Mouse (Mus musculus): ENCODE measurements around the gene Zscan21.

DNA sequence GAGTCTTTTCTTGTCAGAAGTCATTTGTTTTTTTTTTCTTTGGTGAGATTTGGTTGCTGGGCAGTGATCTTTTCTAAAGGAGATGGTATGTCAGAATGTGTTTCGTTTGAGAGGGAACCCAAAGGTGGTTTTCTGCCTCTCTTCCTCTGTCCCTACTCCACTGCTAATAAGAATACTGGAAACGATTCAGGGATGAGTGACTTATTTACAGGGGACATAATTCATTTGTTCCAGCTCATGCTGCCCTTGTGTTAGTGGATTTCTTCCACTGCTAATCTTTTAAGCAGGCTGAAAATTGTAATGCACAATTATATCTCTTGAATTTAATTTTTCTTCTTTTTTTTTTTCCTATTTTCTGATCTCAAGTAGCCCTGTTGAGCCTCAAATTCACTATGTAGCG lies 29.9 kb upstream of the Zscan21 start:
- no peak for TF ChIP-seq CTCF (IDR thresholded peaks at IDR 0.05; ENCODE audit: low read depth, low read length)
- TF ChIP-seq POLR2A (IDR thresholded peaks at IDR 0.05; ENCODE audit: borderline replicate concordance, low read depth, low read length) = no peak

Measured in bone marrow macrophage, adult 2 months (primary cell).